Mouse (Mus musculus) bone marrow macrophage, adult 2 months (primary cell): ENCODE measurements around the gene Hacd3.

Experiments used
- CTCF ChIP-seq: IDR thresholded peaks from 2 replicates; pipeline ENCODE4 v1.5.1; 2012; ENCODE audit warnings: low read depth, mild to moderate bottlenecking, low read length, moderate library complexity
- POLR2A ChIP-seq: IDR thresholded peaks from 2 replicates; pipeline ENCODE4 v1.6.1; 2012; ENCODE audit warnings: mild to moderate bottlenecking, low read depth, low read length, borderline replicate concordance

DNA sequence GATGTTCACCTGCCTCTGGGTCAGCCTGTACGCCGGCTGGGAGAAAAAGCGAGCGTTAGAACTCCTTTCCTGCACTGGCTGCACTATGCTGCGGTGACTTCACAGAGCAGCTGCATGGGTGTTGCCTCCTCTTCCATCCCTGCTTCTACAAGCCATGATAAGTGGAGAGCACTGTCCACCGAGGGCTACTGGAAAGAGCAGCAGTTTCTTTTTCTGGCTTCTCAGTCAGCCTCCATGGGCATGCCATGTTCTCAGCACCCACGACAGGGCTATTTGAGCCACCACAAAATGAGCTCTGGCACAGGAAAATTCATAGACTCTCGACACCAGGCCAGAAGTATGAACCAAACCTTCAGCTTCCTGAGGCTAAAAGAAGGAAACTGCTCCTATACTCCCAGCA is 15.8 kb downstream of the Hacd3 start:
- TF ChIP-seq POLR2A = no peak
- TF ChIP-seq CTCF = no peak
